Mouse (Mus musculus) 3T3-L1 (cell line): Measurements from ENCODE around the gene Akr1c18.

Source experiments
- DNase-seq: peaks from one replicate; pipeline ENCODE4 v3.0.0-alpha.2; 2015; ENCODE audit warnings: low read depth, low spot score

Gene Akr1c18

DNA sequence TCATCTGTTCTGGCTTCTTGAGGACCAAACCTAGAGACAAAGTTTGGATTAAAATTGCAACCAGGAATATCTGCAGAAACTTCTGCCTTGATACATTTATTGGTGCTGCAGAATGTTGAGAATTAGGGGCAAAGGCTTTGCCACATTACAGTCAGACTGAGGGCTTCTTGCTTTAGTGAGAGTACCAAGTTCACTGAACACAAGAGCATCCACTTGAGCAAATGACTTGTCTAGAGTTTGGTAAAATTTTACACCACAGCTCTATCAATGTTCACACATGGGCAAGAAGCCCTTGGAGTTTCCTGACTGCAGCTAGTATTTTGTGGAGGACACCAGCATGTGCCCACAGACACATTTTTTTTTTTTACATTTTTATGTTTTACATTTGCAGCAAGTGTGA lies 47.7 kb downstream of the Akr1c18 start:
- DNase-seq, result no peak

DNA sequence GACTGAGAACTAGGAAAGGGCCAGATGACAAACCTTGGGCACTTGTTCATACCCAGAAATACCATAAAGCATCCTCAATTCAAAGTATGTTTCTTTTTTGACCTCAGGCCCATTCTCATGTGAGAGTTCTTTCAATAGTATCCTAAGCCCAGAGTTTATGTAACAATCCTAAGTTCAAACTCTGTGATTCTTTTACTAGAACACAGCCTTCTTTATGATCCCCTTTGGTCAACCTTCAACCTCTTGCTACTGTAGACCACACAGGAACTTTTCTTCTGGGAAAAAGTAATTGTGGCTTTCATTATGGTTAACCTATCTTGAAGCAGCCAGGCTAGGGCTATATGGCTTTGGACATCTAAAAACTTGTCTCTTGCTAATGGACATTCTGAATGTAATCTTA lies 48.8 kb downstream of the Akr1c18 start:
- no peak for DNase-seq
